Mouse (Mus musculus) hematopoietic multipotent progenitor cell, adult 10-12 weeks (in vitro differentiated cells): Measurements from ENCODE around the gene Ror1. TPM values are rescaled to one million over a fixed set of nuclear protein-coding genes. Genes with fewer than 3 reads are reported as not detected.

Experiments
- polyA plus RNA-seq: library from polyadenylated mRNA; stranded (reverse); fragments of >175 nt; gene quantifications from 2 replicates; pipeline ENCODE4 v1.2.3, GENCODE M21; 2012; ENCODE audit warnings: low replicate concordance

The Ror1 gene
- polyA plus RNA-seq: 0.03 TPM in 1 of 2 replicates, not detected in the other

GRCm38 (mm10) chr4:100095685-100096595, at the start of gene Ror1:
Gene Ror1 (plus strand): TSS chr4:100095791.

DNA sequence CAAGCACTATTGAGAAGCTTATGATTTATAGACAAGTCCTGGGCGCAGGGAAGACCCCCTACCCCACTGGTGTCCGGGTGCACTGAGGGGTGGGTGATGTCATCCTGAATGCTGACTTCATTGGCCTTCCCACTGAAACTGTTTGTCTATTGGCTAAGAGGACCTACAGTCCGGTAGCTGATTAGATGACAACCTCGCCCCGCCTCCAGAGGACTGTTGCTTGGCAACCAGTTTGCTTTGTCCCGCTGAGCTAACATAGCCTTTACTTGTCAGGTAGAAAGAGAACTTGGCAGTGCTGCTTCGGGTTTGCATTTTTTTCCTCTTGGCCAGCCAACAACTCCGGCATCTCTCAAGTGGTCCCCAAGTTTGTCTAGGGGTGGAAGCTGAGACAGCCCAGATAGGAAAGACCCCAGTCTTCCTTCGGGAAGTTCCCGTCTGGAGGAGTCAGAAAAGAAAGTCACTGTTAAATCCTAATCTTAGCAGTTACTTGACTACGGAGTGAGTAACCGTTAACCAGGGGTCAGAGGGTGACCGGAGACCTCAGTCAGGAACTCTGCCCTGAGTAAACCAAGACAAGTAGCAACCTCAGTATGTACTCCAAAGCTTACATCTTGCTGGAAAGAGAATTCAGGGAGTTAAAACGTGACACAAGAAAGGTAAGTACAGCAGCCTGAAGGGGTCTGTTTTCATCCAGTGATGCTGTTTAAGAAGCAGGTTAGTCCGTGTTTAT, 383.2 kb downstream of the Ror1 start, which contains the start of gene Ube2u:
Gene Ube2u, plus strand, starts transcription at position 258 of the 730 bp plus-strand sequence.

Other genes starting within 250 kb of the Ror1 start
- gene Pgm1, start 166.4 kb upstream of the Ror1 start, polyA plus RNA-seq: 10.2 and 12.0 TPM in 2 replicates
- 0.30 and 0.70 TPM in 2 replicates for gene Itgb3bp, start 166.0 kb upstream of the Ror1 start, polyA plus RNA-seq